Mouse (Mus musculus) kidney, embryonic 14.5 days (tissue): ENCODE data around the gene Arhgap35. TPM values are rescaled to one million over a fixed set of nuclear protein-coding genes. Genes with fewer than 3 reads are reported as not detected.

Source experiments
- ATAC-seq: fragments of 200-750 bp; cut with Nextera tagmentation; 2 replicates; pipeline ENCODE4 v1.8.0; 2017; ENCODE audit warnings: moderate number of reproducible peaks, mild to moderate bottlenecking, moderate TSS enrichment, moderate library complexity; ENCODE audit not compliant: low FRiP score, low TSS enrichment
- H3K27ac ChIP-seq: fragments of 300-500 bp; sonication (generic); 2 replicates; pipeline ENCODE4 v1.5.1; 2014; ENCODE audit warnings: low read depth, mild to moderate bottlenecking, low read length, moderate library complexity, mixed read lengths
- H3K27me3 ChIP-seq: fragments of 300-500 bp; sonication (generic); 2 replicates; pipeline ENCODE4 v1.6.1; 2014; ENCODE audit warnings: mild to moderate bottlenecking, low read length; ENCODE audit not compliant: control insufficient read depth, insufficient read depth
- H3K36me3 ChIP-seq: fragments of 300-500 bp; sonication (generic); 2 replicates; pipeline ENCODE4 v1.6.1; 2014; ENCODE audit warnings: low read length, mixed read lengths; ENCODE audit not compliant: control insufficient read depth, insufficient read depth
- H3K4me1 ChIP-seq: fragments of 300-500 bp; sonication (generic); 2 replicates; pipeline ENCODE4 v1.6.1; 2014; ENCODE audit warnings: low read length, mixed read lengths; ENCODE audit not compliant: control insufficient read depth, insufficient read depth
- H3K4me2 ChIP-seq: fragments of 300-500 bp; sonication (generic); replicated peaks from 2 replicates; pipeline ENCODE4 v1.6.1; 2014; ENCODE audit warnings: low read depth, mild to moderate bottlenecking, low read length
- H3K4me3 ChIP-seq: fragments of 300-500 bp; sonication (generic); 2 replicates; pipeline ENCODE4 v1.5.1; 2014; ENCODE audit warnings: mild to moderate bottlenecking, low read length
- H3K9ac ChIP-seq: fragments of 300-500 bp; sonication (generic); 2 replicates; pipeline ENCODE4 v1.6.1; 2014; ENCODE audit warnings: low read depth, mild to moderate bottlenecking, low read length, moderate library complexity
- H3K9me3 ChIP-seq: fragments of 300-500 bp; sonication (generic); 2 replicates; pipeline ENCODE4 v1.6.1; 2016; ENCODE audit warnings: low read length; ENCODE audit not compliant: control insufficient read depth
- WGBS: fragments of 180-500 bp; shearing (Covaris S2); extraction: QIAGEN DNeasy Blood & Tissue Kit; methylation state at CpG from one replicate; pipeline ENCODE4 v1.1.7; 2014; 5-methylcytosine and 5-hydroxymethylcytosine counted together
- polyA plus RNA-seq: library from polyadenylated mRNA; unstranded; fragments of >200 nt; fragmentation: Nextera tagmentation; extraction: Ambion mirVana; gene quantifications from 2 replicates; pipeline ENCODE4 v1.2.1, GENCODE M21; 2014

Gene Arhgap35
- polyA plus RNA-seq, 1 experiment from 2014 or later, result 26.6 TPM

DNA sequence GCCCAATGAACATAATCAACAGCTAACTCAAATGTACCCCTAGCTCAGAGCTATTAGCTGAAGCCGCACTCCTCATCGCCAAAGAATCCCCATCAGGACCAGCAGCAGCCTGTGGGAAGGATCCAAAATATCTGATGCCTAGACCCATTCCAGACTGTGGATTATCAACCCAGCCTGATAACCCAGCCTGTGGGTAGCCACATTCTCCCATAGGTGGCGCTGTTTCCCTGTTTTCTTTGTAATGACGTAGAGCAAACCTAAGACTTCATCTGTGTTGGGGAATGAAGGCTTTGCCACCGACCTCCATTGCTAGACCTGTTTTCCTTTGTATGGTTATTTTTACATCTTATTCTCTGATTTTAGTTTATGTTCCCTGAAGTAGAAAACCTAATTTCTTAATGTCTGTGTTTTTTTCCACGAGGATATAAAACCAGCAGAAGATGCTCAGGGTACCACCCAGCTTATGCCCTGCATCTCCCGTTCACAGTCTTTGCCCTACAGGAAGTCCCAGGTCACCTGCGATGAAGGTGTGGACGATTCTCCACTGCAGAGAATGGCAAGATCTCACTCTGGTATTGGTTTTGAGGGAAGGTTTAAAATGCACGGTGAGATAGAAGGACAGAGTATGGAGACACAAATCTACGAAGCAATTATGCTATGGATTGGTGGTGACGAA is 13.4 kb upstream of the Arhgap35 start:
- WGBS, result 32% methylated on average over 12 of the region's 12 CpGs
- H3K4me3 ChIP-seq, result no peak overlapping the region
- H3K9ac ChIP-seq, result no peak overlapping the region
- H3K4me2 ChIP-seq, result no peak overlapping the region
- no peaks in the 10 kb centered on the region for H3K36me3 ChIP-seq
- peak; percentile 61; the same call in 1 of the 2 replicates for ATAC-seq
- H3K27me3 ChIP-seq, result no peaks in the 10 kb centered on the region
- H3K4me1 ChIP-seq, result no peaks in the 10 kb centered on the region
- no peak overlapping the region for H3K27ac ChIP-seq
- H3K9me3 ChIP-seq, result no peaks in the 10 kb centered on the region

GRCm38 (mm10) chr7:16623687-16624086 is 8.9 kb upstream of the Arhgap35 start:
- no peaks in the 10 kb centered on the region for H3K27me3 ChIP-seq
- ATAC-seq, result no peak
- H3K9ac ChIP-seq, result no peak overlapping the region
- H3K4me2 ChIP-seq, result no peak overlapping the region
- no peaks in the 10 kb centered on the region for H3K36me3 ChIP-seq
- no peaks in the 10 kb centered on the region for H3K9me3 ChIP-seq
- no peak overlapping the region for H3K4me3 ChIP-seq
- H3K4me1 ChIP-seq, result peaks cover 5% of the 10 kb centered on the region; the same call in 1 of the 2 replicates
- no peak overlapping the region for H3K27ac ChIP-seq

DNA sequence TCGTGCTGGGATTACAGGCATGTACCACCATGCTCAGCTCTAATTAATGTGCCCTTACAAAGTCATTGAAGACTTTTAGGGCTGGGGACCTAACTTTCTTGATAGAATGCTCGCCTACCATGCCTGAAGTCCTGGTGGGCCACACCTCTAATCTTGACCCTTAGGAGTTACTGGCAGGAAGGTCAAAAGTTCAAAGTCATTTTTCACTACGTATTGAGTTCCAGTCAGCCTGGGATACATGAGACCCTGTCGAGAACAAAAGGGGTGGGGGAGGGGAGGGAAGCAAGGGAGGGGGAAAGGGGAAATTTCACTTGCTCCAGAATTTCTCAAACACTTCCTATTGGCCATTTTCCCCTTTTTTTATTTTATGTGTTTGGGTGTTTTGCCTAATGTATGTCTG is 8.3 kb upstream of the Arhgap35 start:
- no peak overlapping the region for H3K4me2 ChIP-seq
- H3K27ac ChIP-seq, result no peak overlapping the region
- H3K4me1 ChIP-seq, result peaks cover 11% of the 10 kb centered on the region; the same call in 1 of the 2 replicates
- H3K9me3 ChIP-seq, result no peaks in the 10 kb centered on the region
- H3K36me3 ChIP-seq, result no peaks in the 10 kb centered on the region
- no peaks in the 10 kb centered on the region for H3K27me3 ChIP-seq
- no peak overlapping the region for H3K4me3 ChIP-seq
- no peak for ATAC-seq
- H3K9ac ChIP-seq, result no peak overlapping the region
- WGBS, result 30% methylated on average over 4 of the region's 4 CpGs

GRCm38 (mm10) chr7:16621066-16621622 is 6.4 kb upstream of the Arhgap35 start:
- H3K36me3 ChIP-seq, result no peaks in the 10 kb centered on the region
- H3K27me3 ChIP-seq, result no peaks in the 10 kb centered on the region
- H3K4me1 ChIP-seq, result peaks cover 12% of the 10 kb centered on the region; the same call in 1 of the 2 replicates
- H3K9ac ChIP-seq, result no peak overlapping the region
- no peak for ATAC-seq
- WGBS, result 68% methylated on average over 8 of the region's 8 CpGs
- H3K9me3 ChIP-seq, result no peaks in the 10 kb centered on the region
- H3K27ac ChIP-seq, result no peak overlapping the region
- H3K4me2 ChIP-seq, result no peak overlapping the region
- H3K4me3 ChIP-seq, result no peak overlapping the region

- no peaks in the 10 kb centered on the region for H3K36me3 ChIP-seq
- peak overlapping the region; percentile 74; the same call in 1 of the 2 replicates for H3K27ac ChIP-seq
- no peak for ATAC-seq
- 2% methylated on average over 30 of the region's 30 CpGs for WGBS
- H3K4me1 ChIP-seq, result peaks cover 19% of the 10 kb centered on the region; the same call in 1 of the 2 replicates
- peak overlapping the region; percentile 38; the same call in 1 of the 2 replicates for H3K9ac ChIP-seq
- no peaks in the 10 kb centered on the region for H3K9me3 ChIP-seq
- H3K27me3 ChIP-seq, result no peaks in the 10 kb centered on the region
- peak overlapping the region; percentile 22 for H3K4me3 ChIP-seq
- H3K4me2 ChIP-seq, result peak overlapping the region; percentile 47
These were observed 3.9 kb upstream of the Arhgap35 start for GRCm38 (mm10) chr7:16618661-16619211.

- H3K4me3 ChIP-seq, result no peak overlapping the region
- no peak for ATAC-seq
- no peak overlapping the region for H3K9ac ChIP-seq
- H3K4me2 ChIP-seq, result no peak overlapping the region
- H3K9me3 ChIP-seq, result no peaks in the 10 kb centered on the region
- H3K27ac ChIP-seq, result no peak overlapping the region
- H3K27me3 ChIP-seq, result no peaks in the 10 kb centered on the region
- 21% methylated on average over 2 of the region's 2 CpGs for WGBS
- H3K36me3 ChIP-seq, result no peaks in the 10 kb centered on the region
- H3K4me1 ChIP-seq, result peaks cover 33% of the 10 kb centered on the region
These were observed 2.3 kb upstream of the Arhgap35 start for GRCm38 (mm10) chr7:16617045-16617444.

- under 1% methylated on average over 36 of the region's 101 CpGs for WGBS
- no peaks in the 10 kb centered on the region for H3K9me3 ChIP-seq
- no peaks in the 10 kb centered on the region for H3K27me3 ChIP-seq
- H3K27ac ChIP-seq, result peak overlapping the region; percentile 100
- ATAC-seq, result peak; percentile 39
- H3K36me3 ChIP-seq, result no peaks in the 10 kb centered on the region
- peaks cover 48% of the 10 kb centered on the region for H3K4me1 ChIP-seq
- peak overlapping the region; percentile 98 for H3K4me3 ChIP-seq
- peak overlapping the region; percentile 98 for H3K9ac ChIP-seq
- peak overlapping the region; percentile 49 for H3K4me2 ChIP-seq
These were observed 464 bp downstream of the Arhgap35 start for GRCm38 (mm10) chr7:16614171-16614887.

DNA sequence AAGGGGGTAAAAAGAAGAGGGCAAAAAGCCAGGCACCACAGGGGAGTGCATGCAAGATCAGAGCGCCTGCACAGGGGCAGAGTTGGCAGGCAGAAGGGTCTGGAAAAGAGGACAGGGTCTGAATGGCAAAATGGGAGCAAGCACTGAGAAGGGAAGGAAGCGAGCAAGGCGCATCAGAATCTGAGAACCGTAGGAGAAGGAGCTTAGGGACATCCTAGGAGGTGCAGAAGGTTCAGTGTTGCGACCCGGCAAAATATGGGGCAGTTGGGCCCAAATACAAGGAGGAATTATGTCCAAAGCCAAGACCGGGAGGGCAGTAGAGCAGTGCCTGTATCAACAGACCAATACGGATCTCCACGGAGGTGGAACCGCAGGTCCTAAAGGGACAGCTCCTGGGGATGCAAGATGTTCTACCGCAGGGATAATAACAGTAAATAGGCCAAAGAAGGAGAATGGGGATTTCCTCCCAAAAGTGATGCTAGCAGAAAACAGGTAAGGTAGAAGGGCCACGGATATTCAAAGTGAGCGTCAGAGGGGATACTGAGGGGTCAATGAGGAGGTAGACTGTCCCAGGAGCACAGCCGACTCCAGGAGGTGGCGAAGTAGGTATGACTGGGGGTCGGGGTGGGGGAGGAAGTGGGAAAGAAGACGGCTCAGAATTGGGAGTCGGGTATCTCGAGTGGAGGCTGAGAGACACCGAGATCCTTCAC is 1.2 kb downstream of the Arhgap35 start:
- H3K36me3 ChIP-seq, result no peaks in the 10 kb centered on the region
- no peak for ATAC-seq
- H3K4me1 ChIP-seq, result peaks cover 43% of the 10 kb centered on the region
- H3K27me3 ChIP-seq, result no peaks in the 10 kb centered on the region
- peak overlapping the region; percentile 49 for H3K4me2 ChIP-seq
- no peaks in the 10 kb centered on the region for H3K9me3 ChIP-seq
- WGBS, result 3% methylated on average over 20 of the region's 20 CpGs
- H3K9ac ChIP-seq, result peak overlapping the region; percentile 98
- H3K4me3 ChIP-seq, result peak overlapping the region; percentile 98
- H3K27ac ChIP-seq, result peak overlapping the region; percentile 100
